Mouse (Mus musculus): Measurements from ENCODE around the gene Xrcc2.

DNA sequence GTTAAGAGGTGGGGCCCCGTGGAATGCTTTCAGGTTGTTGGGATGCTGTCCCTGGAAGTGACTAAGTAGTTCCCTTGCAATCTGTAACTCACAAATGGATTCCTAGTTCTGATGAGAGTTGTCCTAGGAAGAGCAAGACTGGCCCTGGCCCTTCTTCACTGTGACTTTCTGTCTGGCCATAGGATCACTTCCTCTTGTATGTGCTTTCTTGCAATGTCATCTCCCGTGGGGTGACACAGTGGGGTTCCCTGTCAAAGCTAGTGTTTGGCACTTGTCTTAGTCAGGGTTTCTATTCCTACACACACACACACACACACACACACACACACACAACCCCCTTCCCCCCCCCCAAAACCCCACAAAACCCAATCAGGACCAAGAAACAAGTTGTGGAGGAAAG is 42.5 kb downstream of the Xrcc2 start:
- TF ChIP-seq CTCF (conservative IDR thresholded peaks at IDR 0.05; ENCODE audit: low read length) (no peak), POU5F1 (IDR thresholded peaks at IDR 0.05; ENCODE audit: borderline replicate concordance, low read length) (no peak), NANOG (IDR thresholded peaks at IDR 0.05; ENCODE audit: borderline replicate concordance, low read length) (no peak)

Data from E14TG2a.4 (cell line).